In the genomic region with DNA sequence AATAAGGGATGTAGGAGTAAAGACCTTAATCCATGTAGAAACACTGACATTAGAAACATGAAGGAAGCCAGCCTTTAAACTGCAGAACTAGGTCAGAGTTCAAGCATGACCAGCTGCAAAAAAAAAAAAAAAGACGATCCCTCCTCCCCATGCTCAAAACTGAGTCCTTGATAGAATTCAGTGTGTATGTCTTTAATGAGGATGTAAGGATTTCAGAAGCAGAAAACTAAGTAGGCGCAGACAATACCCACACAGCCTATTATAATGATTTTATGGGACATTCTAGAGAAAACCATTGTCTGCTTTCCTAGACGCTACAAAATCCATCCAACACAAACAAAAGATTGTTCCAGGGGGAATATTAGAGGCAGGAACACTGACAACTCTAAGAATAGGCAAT, we compare ENCODE assay signal across 24 mouse cellular contexts.
DNase-seq lines count a peak whose midpoint lies in the region; ATAC-seq and TF ChIP-seq lines count a peak whose summit lies in the region.
"Had no signal": no experiment of that assay in that cellular context is flagged by ENCODE, and none has a peak within 500 bp of the region (broad histone marks: within the 10 kb centered on the region; RNA-seq: fewer than 3 reads in every experiment).

No protein-coding gene starts in this region.

- no peaks in the 10 kb centered on the region for H3K27me3 ChIP-seq in hindbrain, embryonic 13.5 days
- H3K27me3 ChIP-seq in hindbrain, postnatal 0 days (ENCODE audit: insufficient read depth, low read length), result no peaks in the 10 kb centered on the region
- H3K27me3 ChIP-seq in forebrain, embryonic 12.5 days, result no peaks in the 10 kb centered on the region
- no peaks in the 10 kb centered on the region for H3K27me3 ChIP-seq in forebrain, embryonic 15.5 days
- H3K27me3 ChIP-seq in neural tube, embryonic 14.5 days (ENCODE audit: control insufficient read depth, insufficient read depth, low read length), result no peaks in the 10 kb centered on the region
- H3K27me3 ChIP-seq in kidney, embryonic 14.5 days (ENCODE audit: control insufficient read depth, insufficient read depth, low read length), result no peaks in the 10 kb centered on the region
- H3K27me3 ChIP-seq: CH12.LX; limb, embryonic 15.5 days; neural tube, embryonic 12.5 days had no signal

- TF ChIP-seq CTCF in hindbrain, postnatal 0 days (IDR thresholded peaks at IDR 0.05; ENCODE audit: low read depth), result no peak

- H3K9ac ChIP-seq in hindbrain, embryonic 13.5 days, result no peak overlapping the region
- no peak overlapping the region for H3K9ac ChIP-seq in hindbrain, postnatal 0 days (replicated peaks; ENCODE audit: low read length)
- no peak overlapping the region for H3K9ac ChIP-seq in forebrain, embryonic 12.5 days
- no peak overlapping the region; the same call in 1 of the 2 replicates for H3K9ac ChIP-seq in forebrain, embryonic 15.5 days (replicated peaks)
- no peak overlapping the region for H3K9ac ChIP-seq in neural tube, embryonic 14.5 days (replicated peaks; ENCODE audit: low read depth, low read length)
- no peak overlapping the region for H3K9ac ChIP-seq in kidney, embryonic 14.5 days (ENCODE audit: low read depth, low read length)
- H3K9ac ChIP-seq: limb, embryonic 15.5 days; liver, embryonic 14.5 days; lung, embryonic 14.5 days; neural tube, embryonic 12.5 days had no signal

- 30% methylated on average over 3 of the region's 3 CpGs for WGBS in hindbrain, embryonic 13.5 days
- WGBS in hindbrain, postnatal 0 days, result 36% methylated on average over 3 of the region's 3 CpGs
- WGBS in forebrain, embryonic 12.5 days, result 16% methylated on average over 3 of the region's 3 CpGs
- 19% methylated on average over 3 of the region's 3 CpGs for WGBS in forebrain, embryonic 15.5 days
- WGBS in neural tube, embryonic 14.5 days, result 19% methylated on average over 3 of the region's 3 CpGs
- 57% methylated on average over 3 of the region's 3 CpGs for WGBS in kidney, embryonic 14.5 days

- no peaks in the 10 kb centered on the region for H3K36me3 ChIP-seq in hindbrain, embryonic 13.5 days
- H3K36me3 ChIP-seq in hindbrain, postnatal 0 days (ENCODE audit: insufficient read depth, low read length), result no peaks in the 10 kb centered on the region
- no peaks in the 10 kb centered on the region for H3K36me3 ChIP-seq in forebrain, embryonic 12.5 days (replicated peaks)
- H3K36me3 ChIP-seq in forebrain, embryonic 15.5 days, result no peaks in the 10 kb centered on the region
- H3K36me3 ChIP-seq in neural tube, embryonic 14.5 days (ENCODE audit: control insufficient read depth, insufficient read depth, low read length), result no peaks in the 10 kb centered on the region
- H3K36me3 ChIP-seq in kidney, embryonic 14.5 days (ENCODE audit: control insufficient read depth, insufficient read depth, low read length), result no peaks in the 10 kb centered on the region
- H3K36me3 ChIP-seq: G1E; heart, embryonic 10.5 days; limb, embryonic 15.5 days; neural tube, embryonic 12.5 days had no signal

- peak overlapping the region; percentile 83 for H3K27ac ChIP-seq in hindbrain, embryonic 13.5 days
- H3K27ac ChIP-seq in hindbrain, postnatal 0 days, result no peak overlapping the region
- peak overlapping the region; percentile 59 for H3K27ac ChIP-seq in forebrain, embryonic 12.5 days
- H3K27ac ChIP-seq in forebrain, embryonic 15.5 days (replicated peaks), result peak overlapping the region; percentile 92
- H3K27ac ChIP-seq in neural tube, embryonic 14.5 days (ENCODE audit: low read depth, low read length), result peak overlapping the region; percentile 22; the same call in 1 of the 2 replicates
- H3K27ac ChIP-seq in kidney, embryonic 14.5 days (ENCODE audit: low read depth, low read length), result no peak overlapping the region
- H3K27ac ChIP-seq: heart, embryonic 10.5 days; limb, embryonic 15.5 days; liver, embryonic 14.5 days; stomach, postnatal 0 days had no signal

- no peak for DNase-seq in hindbrain, postnatal 0 days (ENCODE audit: low spot score)
- no peak for DNase-seq in testis, postnatal 14 days (ENCODE audit: low spot score)
- DNase-seq: adrenal gland, adult 8-10 months; B cell, adult 2 months; cerebellum, adult 11-12 months; cerebellum, postnatal 10 days; kidney, adult 9 months; kidney, postnatal 36 days; left cerebral cortex, postnatal 4 days; lung, embryonic 14.5 days; right cerebral cortex, postnatal 14 days had no signal

- ATAC-seq in hindbrain, embryonic 13.5 days (ENCODE audit: low FRiP score), result no peak
- ATAC-seq in hindbrain, postnatal 0 days, result no peak
- no peak for ATAC-seq in forebrain, embryonic 12.5 days (ENCODE audit: low FRiP score)
- no peak for ATAC-seq in forebrain, embryonic 15.5 days (replicated peaks)
- no peak for ATAC-seq in neural tube, embryonic 14.5 days (ENCODE audit: low read depth)
- ATAC-seq in kidney, embryonic 14.5 days (ENCODE audit: low FRiP score, low TSS enrichment), result no peak
- ATAC-seq: intestine, embryonic 16.5 days had no signal

- no peak overlapping the region for H3K4me3 ChIP-seq in hindbrain, embryonic 13.5 days
- H3K4me3 ChIP-seq in hindbrain, postnatal 0 days (ENCODE audit: low read length), result no peak overlapping the region
- no peak overlapping the region for H3K4me3 ChIP-seq in forebrain, embryonic 12.5 days (replicated peaks)
- H3K4me3 ChIP-seq in forebrain, embryonic 15.5 days, result no peak overlapping the region
- no peak overlapping the region for H3K4me3 ChIP-seq in neural tube, embryonic 14.5 days (ENCODE audit: low read depth, low read length)
- no peak overlapping the region for H3K4me3 ChIP-seq in kidney, embryonic 14.5 days (ENCODE audit: low read length)
- H3K4me3 ChIP-seq: heart, embryonic 10.5 days; limb, embryonic 15.5 days; neural tube, embryonic 12.5 days had no signal

- H3K9me3 ChIP-seq in hindbrain, embryonic 13.5 days, result no peaks in the 10 kb centered on the region
- no peaks in the 10 kb centered on the region for H3K9me3 ChIP-seq in hindbrain, postnatal 0 days (ENCODE audit: low read length)
- no peaks in the 10 kb centered on the region for H3K9me3 ChIP-seq in forebrain, embryonic 12.5 days
- H3K9me3 ChIP-seq in forebrain, embryonic 15.5 days, result no peaks in the 10 kb centered on the region
- no peaks in the 10 kb centered on the region for H3K9me3 ChIP-seq in neural tube, embryonic 14.5 days (ENCODE audit: control insufficient read depth, low read length)
- H3K9me3 ChIP-seq in kidney, embryonic 14.5 days (ENCODE audit: control insufficient read depth, low read length), result no peaks in the 10 kb centered on the region
- H3K9me3 ChIP-seq: G1E; heart, embryonic 10.5 days; limb, embryonic 15.5 days; neural tube, embryonic 12.5 days had no signal

- H3K4me1 ChIP-seq in hindbrain, embryonic 13.5 days (replicated peaks), result peaks cover 19% of the 10 kb centered on the region
- no peaks in the 10 kb centered on the region for H3K4me1 ChIP-seq in hindbrain, postnatal 0 days (ENCODE audit: insufficient read depth, low read length)
- peaks cover 20% of the 10 kb centered on the region for H3K4me1 ChIP-seq in forebrain, embryonic 12.5 days
- peaks cover 31% of the 10 kb centered on the region for H3K4me1 ChIP-seq in forebrain, embryonic 15.5 days
- H3K4me1 ChIP-seq in neural tube, embryonic 14.5 days (ENCODE audit: control insufficient read depth, insufficient read depth, low read length), result peaks cover 8% of the 10 kb centered on the region
- H3K4me1 ChIP-seq in kidney, embryonic 14.5 days (ENCODE audit: control insufficient read depth, insufficient read depth, low read length), result 0 out of 2 replicates have a peak, but pooled peaks cover 2% of the 10 kb centered on the region
- H3K4me1 ChIP-seq: heart, embryonic 10.5 days had no signal

- H3K4me2 ChIP-seq in hindbrain, embryonic 13.5 days, result no peak overlapping the region
- H3K4me2 ChIP-seq in hindbrain, postnatal 0 days (ENCODE audit: low read depth, low read length), result no peak overlapping the region
- no peak overlapping the region for H3K4me2 ChIP-seq in forebrain, embryonic 12.5 days
- H3K4me2 ChIP-seq in forebrain, embryonic 15.5 days (replicated peaks), result no peak overlapping the region
- no peak overlapping the region for H3K4me2 ChIP-seq in neural tube, embryonic 14.5 days (ENCODE audit: low read depth, low read length)
- no peak overlapping the region for H3K4me2 ChIP-seq in kidney, embryonic 14.5 days (replicated peaks; ENCODE audit: low read depth, low read length)
- H3K4me2 ChIP-seq: limb, embryonic 15.5 days; lung, embryonic 14.5 days; neural tube, embryonic 12.5 days had no signal

Comparison
In these comparisons a context has a peak if more than half of its experiments do, and no peak if none do; other contexts are left out.
1. H3K27ac ChIP-seq: peak in hindbrain, embryonic 13.5 days (single experiment), forebrain, embryonic 12.5 days (single experiment), forebrain, embryonic 15.5 days (single experiment) and neural tube, embryonic 14.5 days (single experiment); none in hindbrain, postnatal 0 days (single experiment) and kidney, embryonic 14.5 days (single experiment).